Mouse (Mus musculus) frontal cortex, postnatal 14 days (tissue): ENCODE data around the gene Cs.
A peak's percentile ranks its signal among the peaks of the same experiment; 100 is the strongest.
"Not testable (repeated sequence)": the region's sequence is repeated elsewhere in the genome, so short reads cannot be mapped to it uniquely, and the experiment has no call there.

Experiments
- DNase-seq, 2 experiments: peaks; one replicate each; pipeline ENCODE4 v3.0.0; 2022; ENCODE audit warnings: low spot score in 2 of 2

Cs gene

DNA sequence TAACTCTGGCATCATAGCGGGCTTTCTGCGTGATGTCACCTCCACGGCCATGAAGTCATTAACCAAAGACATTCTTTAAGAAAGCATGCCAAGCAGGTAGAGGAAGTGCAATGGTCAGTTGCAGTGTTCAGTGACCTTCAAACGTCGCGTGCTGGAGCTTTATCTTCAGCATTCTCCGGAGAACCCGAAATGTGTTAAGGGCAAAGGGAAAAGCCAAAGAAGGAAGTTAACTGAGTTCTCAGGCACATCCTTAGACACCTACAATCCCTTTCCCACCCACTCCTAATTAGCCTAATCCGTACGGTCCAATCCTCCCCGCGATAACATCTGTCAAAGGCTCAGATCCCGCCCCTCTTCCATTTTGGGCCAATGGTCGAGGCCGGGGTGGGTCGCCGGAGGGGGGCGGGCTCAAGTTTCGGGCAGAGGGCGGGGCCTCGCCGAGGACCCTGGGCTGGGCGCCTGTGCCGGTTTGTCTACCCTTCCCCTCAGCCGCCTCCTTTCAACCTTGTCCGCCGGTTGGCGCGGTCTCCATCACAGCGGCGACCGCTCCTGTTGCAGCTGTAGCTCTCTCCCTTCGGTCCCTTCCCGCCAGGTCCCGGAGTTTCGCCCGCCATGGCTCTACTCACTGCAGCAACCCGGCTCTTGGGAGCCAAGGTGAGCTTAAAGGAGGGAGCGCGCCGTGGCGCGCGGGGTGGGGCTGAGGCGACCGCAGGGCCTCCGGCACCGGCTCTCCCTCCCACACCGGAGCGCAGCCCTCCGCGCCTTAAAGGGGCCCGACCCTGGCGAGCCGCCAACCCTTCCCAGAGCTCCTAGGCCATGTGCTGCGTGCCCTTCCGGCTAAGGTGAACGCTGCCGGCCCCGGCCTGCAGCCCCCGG, at the start of gene Cs:
TSS of gene Cs (plus strand) at position 429 of the 876 bp plus-strand sequence.
- peak; percentile 91 for DNase-seq

GRCm38 (mm10) chr10:128290594-128290993, 46.9 kb upstream of the Cs start:
- not testable (repeated sequence) for DNase-seq

GRCm38 (mm10) chr10:128296370-128297090, 41.0 kb upstream of the Cs start:
- no peak for DNase-seq

DNA sequence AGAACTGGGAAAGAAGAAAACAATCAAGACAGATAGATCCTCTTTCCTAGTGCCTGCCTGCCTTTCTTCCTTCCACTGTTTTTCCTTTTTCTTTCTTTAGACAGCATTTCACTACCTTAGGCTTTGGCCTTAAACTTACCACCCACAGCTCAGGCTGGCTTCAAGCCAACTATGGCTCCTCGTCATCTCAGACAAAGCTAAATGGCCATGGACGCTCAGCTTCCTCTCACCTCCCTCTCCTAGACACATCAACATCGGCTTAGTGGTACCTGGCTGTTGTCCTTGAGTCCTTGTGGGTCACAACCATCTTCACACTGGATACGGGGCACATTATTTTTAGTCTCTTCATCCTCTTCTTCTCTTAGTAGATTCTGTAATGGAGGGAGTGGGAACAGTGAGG, 40.3 kb upstream of the Cs start:
- DNase-seq = no peak

DNA sequence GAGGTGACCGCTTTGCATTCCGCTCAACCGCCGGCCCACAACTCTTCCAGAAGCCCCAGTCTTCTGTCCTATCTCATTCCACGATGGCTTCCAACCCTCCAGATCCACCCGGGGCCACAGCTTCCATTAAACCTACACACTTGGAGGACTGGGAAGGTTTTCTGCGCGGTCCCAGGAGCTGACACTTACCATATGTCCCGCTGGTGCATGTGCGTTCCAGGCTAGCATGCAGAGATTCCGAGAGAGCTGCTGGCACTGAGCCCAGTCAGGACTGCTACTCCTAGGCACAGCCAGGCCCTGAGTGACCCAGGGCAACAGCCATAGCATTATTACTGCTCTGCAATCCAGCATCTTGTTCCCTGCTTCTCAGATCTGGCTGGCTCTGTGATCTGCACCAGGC, 39.9 kb upstream of the Cs start:
- no peak for DNase-seq

- no peak for DNase-seq
These were observed 39.3 kb upstream of the Cs start for GRCm38 (mm10) chr10:128298243-128298642.

GRCm38 (mm10) chr10:128298702-128299171, 38.8 kb upstream of the Cs start, which contains the start of gene Il23a:
Gene Il23a, minus strand, starts transcription at chr10:128298752.
- DNase-seq = no peak

DNA sequence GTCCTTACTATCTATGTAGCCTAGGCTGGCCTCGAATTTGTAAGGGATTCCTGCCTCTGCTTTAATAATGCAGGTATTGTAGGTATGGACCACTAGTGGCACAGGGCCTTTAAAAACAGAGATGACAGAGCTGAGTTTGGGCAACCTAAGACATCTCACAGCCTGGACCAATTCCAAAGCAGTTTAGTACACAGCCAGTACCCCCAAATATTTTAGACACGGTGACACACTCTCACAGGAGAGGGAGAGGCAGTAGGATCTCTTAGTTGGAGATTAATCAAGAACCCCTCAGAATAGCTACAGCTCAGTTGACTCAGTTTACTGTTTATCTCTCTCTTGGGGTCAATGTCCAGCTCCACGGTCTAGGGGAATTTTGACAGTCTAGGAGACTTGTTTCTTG, 35.2 kb upstream of the Cs start:
- DNase-seq = no peak

GRCm38 (mm10) chr10:128302785-128303125, 34.8 kb upstream of the Cs start:
- DNase-seq = no peak

DNA sequence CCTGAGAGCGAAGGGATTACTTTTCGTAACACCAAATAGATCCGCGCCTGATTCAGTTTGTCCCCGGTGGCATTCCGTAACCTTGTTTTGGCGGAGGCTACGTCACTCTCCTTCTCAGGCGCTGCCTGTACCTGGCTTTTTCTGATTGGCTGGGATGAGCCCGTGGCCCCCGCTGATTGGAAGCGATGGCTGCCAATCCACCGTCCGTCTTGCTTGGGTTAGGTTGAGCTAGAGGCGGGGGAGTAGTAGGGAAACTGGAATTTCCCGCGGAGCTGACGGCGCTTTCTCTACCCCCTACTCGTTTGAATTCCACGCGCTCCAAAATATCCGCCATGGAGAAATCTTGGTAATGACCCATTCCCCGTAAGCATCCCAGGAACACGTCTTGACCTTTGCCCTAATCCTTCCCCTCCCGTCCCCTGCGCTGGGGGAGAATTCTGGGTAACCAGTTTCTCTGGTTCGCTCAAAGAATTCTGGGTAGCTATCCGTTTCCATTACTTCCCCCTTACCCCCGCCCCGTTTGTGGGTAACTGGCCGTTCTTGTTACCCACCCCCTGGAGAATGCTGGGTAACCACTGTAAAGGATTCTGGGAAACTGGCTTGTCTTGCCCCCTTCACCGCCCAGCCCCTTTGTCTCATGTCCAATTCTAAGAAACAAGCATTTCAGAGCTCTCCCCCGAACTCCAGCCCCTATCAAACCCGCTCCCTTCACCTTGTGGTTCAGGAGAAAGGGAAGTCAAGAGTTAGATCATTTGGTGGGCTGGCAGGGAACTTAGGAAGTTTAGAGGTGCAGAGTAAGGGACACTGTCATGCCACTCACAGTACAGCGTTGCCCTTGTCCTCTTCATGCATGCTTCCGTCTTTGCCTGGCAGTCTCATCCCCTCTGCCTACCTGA, 34.2 kb upstream of the Cs start, which contains the start of gene Pan2:
TSS of gene Pan2 (plus strand) at position 210 of the 896 bp plus-strand sequence.
- DNase-seq = peak; percentile 100

DNA sequence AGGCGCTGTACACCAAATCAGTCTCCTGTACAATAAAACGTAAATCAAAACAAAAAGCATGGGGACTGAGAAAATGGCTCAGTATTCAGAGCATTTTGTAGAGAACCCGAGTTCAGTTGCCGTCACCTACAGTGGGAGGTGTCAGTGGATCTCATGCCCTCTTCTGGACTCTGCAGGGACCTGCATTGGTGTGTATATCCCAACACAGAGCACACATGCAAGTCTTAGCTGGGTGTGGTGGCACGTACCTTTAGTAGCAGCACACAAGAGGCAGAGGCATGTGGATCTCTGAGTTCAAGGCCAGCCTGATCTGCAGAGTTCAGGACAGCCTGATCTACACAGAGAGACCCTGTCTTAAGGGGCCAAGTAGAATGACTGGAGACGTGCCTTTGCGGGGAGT, 27.9 kb upstream of the Cs start:
- DNase-seq = no peak

- no peak for DNase-seq
These were observed 27.4 kb upstream of the Cs start for GRCm38 (mm10) chr10:128310177-128310576.

DNA sequence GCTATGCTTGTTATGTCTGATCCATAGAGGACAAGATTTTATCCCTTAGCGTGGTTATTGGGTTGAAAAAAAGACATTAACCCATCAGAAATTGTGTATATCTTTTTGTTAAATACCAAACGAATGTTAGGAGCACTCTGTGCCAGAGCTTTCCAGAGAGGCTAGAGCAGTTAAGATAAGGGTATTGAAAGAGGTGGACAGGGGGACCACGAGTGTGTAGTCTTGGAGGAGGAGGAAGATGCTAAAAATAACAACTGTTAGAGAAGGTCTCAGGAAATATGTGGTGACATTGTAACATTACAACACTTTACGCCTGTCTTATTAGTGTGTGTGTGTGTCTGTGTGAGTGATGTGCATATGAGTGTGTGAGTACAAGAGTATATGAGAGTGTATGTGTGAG, 26.6 kb upstream of the Cs start:
- no peak for DNase-seq

- DNase-seq = no peak
These were observed 22.0 kb upstream of the Cs start for GRCm38 (mm10) chr10:128315578-128315977.

DNA sequence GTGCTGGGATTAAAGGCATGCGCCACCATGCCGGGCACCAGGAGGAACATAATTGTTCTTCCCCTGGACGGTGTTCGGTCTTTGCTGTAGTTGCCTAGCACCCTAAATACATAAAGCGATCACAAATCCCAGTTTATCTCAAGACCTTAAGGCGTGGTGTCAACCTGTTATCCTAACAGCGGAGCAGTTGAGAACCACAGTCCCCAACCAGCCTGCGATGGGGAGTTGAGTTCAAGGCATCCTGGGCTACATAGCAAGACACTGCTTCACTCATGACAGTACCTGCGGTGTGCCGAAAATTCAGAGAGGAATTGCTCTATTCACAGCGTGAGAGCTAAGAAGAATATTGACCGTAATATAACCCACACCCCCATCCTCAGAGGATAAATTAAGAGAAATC, 15.9 kb upstream of the Cs start:
- DNase-seq = no peak

DNA sequence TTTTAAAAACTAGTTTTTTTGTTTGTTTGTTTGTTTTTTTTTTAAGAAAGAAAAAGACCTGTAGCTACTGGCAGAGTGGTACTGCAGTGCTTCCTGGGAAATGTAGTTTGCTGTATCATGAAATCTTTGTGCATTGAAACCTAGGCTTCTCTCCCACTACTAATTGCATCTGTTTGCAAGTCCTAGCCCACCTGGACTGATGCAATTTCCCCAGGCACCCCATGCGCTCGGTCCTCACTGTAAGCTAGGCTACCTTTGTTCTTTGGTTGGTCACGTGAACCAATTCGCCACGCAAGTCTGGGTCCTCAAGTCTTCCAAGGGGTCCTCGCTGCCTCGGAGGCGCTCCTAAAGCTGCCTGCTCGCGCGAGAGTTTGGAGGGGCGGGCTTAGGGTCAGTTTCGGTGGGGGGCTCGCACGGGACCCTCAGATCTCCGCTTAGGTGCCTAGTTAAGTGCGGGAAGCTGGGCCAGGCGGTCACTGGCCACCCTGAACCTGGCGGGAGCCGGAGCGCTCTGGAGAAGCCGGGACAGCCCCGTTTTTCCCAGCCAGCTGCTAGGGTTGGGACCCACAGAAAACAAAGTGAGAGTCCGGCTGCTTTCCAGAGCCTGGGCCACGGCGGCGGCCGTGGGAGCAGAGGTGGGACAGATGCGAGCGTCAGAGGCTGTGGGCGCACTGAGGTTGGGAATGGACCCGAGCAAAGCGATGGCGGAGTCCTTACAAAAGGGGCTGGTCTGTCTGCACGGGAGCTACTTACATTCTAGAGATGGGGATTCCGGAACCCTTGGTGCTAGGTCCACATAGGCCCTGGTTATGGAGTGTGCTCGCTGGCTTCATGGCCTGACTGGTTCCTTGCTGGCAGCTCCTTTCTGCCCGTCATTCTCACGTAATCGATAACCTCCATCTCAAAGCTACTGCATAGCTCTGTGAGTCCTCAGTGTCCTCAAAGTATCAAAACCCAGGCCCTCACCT, 15.1 kb upstream of the Cs start, which contains the start of gene Cnpy2:
TSS of gene Cnpy2 (plus strand) at position 319 of the 968 bp plus-strand sequence.
- peak; percentile 81 to 83 for DNase-seq

GRCm38 (mm10) chr10:128323516-128323915, 14.0 kb upstream of the Cs start:
- no peak for DNase-seq

DNA sequence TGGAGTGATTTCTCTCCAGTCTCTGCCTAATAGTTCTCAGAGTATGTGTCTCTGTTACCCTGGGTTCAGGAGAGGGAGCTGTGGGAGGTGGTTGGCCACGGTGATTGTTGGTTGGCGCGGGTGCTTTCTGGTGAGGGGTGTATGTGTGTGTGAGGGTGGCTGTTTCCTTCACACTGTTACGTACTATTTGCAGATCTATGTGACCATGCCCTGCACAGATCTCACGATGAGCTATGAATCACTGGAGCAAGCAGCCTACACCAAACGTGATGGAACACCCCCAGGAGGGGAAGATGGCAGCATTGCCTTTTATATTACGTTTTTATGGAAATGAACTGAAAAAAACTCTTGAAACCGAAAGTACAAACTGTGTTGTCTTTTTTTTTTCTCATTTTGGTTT, 10.7 kb upstream of the Cs start:
- DNase-seq = no peak

DNA sequence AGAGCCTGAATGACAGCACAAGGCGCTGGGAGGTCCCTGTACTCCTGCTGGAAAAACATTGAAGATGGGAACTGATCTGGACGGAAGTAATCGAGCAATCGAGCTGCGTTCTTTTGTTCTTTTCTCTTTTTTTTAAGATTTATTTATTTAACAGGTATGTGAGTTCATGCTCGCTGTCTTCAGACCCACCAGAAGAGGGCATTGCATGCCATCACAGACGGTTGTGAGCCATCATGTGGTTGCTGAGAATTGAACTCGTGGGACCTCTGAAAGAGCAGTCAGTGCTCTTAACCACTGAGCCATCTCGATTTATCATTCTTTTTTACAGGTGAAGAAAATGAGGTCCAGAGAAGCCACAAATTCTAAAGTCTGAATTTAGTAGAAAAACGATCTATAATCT, 9.9 kb upstream of the Cs start:
- DNase-seq = no peak
